In genomic region chr12:26386189-26386588, GRCm38 (mm10) we compare ENCODE assay signal across 23 mouse cellular contexts. TPM values are rescaled to one million over a fixed set of nuclear protein-coding genes. Genes with fewer than 3 reads are reported as not detected.
DNase-seq lines count a peak whose midpoint lies in the region; ATAC-seq lines count a peak whose summit lies in the region.
"Had no signal": no experiment of that assay in that cellular context is flagged by ENCODE, and none has a peak within 500 bp of the region (broad histone marks: within the 10 kb centered on the region; RNA-seq: fewer than 3 reads in every experiment).

No protein-coding gene starts in this region.

- no peak for ATAC-seq in embryonic facial prominence, embryonic 12.5 days (ENCODE audit: insufficient number of reproducible peaks, insufficient read depth, low FRiP score, low TSS enrichment)
- ATAC-seq in lung, embryonic 15.5 days (ENCODE audit: borderline replicate concordance, extremely low read depth, low FRiP score, low TSS enrichment), result no peak
- ATAC-seq in limb, embryonic 15.5 days (ENCODE audit: insufficient number of reproducible peaks, low FRiP score, low TSS enrichment, low read depth), result no peak
- ATAC-seq: CD4-positive, CD25-positive, alpha-beta regulatory T cell, adult 4 months; forebrain, embryonic 13.5 days; inflammation-experienced regulatory T-cells, adult 6 months; Patski had no signal

- H3K4me1 ChIP-seq in embryonic facial prominence, embryonic 12.5 days, result peaks cover 27% of the 10 kb centered on the region
- peaks cover 18% of the 10 kb centered on the region for H3K4me1 ChIP-seq in embryonic facial prominence, embryonic 10.5 days
- H3K4me1 ChIP-seq in lung, embryonic 15.5 days, result peaks cover 33% of the 10 kb centered on the region
- peaks cover 9% of the 10 kb centered on the region for H3K4me1 ChIP-seq in limb, embryonic 15.5 days
- H3K4me1 ChIP-seq: forebrain, embryonic 13.5 days; megakaryocyte, embryonic 14.5 days; midbrain, embryonic 15.5 days had no signal

- H3K27me3 ChIP-seq in embryonic facial prominence, embryonic 12.5 days, result no peaks in the 10 kb centered on the region
- no peaks in the 10 kb centered on the region for H3K27me3 ChIP-seq in embryonic facial prominence, embryonic 10.5 days (replicated peaks; ENCODE audit: low read depth, poor library complexity, severe bottlenecking)
- no peaks in the 10 kb centered on the region for H3K27me3 ChIP-seq in lung, embryonic 15.5 days
- H3K27me3 ChIP-seq in limb, embryonic 15.5 days, result no peaks in the 10 kb centered on the region
- H3K27me3 ChIP-seq: forebrain, embryonic 13.5 days; heart, embryonic 13.5 days; hindbrain, embryonic 13.5 days; midbrain, embryonic 15.5 days; Patski had no signal

- no peak overlapping the region for H3K4me2 ChIP-seq in embryonic facial prominence, embryonic 12.5 days (replicated peaks)
- H3K4me2 ChIP-seq in lung, embryonic 15.5 days, result no peak overlapping the region
- no peak overlapping the region for H3K4me2 ChIP-seq in limb, embryonic 15.5 days
- H3K4me2 ChIP-seq: forebrain, embryonic 13.5 days; heart, embryonic 13.5 days; hindbrain, embryonic 13.5 days; midbrain, embryonic 15.5 days had no signal

- 82% methylated on average over 2 of the region's 2 CpGs for WGBS in embryonic facial prominence, embryonic 12.5 days
- WGBS in embryonic facial prominence, embryonic 10.5 days, result 81% methylated on average over 2 of the region's 2 CpGs
- WGBS in lung, embryonic 15.5 days, result 53% methylated on average over 2 of the region's 2 CpGs
- WGBS in limb, embryonic 15.5 days, result 70% methylated on average over 2 of the region's 2 CpGs

- no peaks in the 10 kb centered on the region for H3K9me3 ChIP-seq in embryonic facial prominence, embryonic 12.5 days
- no peaks in the 10 kb centered on the region for H3K9me3 ChIP-seq in embryonic facial prominence, embryonic 10.5 days
- no peaks in the 10 kb centered on the region for H3K9me3 ChIP-seq in lung, embryonic 15.5 days
- H3K9me3 ChIP-seq in limb, embryonic 15.5 days, result no peaks in the 10 kb centered on the region
- H3K9me3 ChIP-seq: forebrain, embryonic 13.5 days; heart, embryonic 13.5 days; hindbrain, embryonic 13.5 days; megakaryocyte, embryonic 14.5 days; midbrain, embryonic 15.5 days had no signal

- no peak for DNase-seq in embryonic facial prominence, embryonic 10.5 days (ENCODE audit: low spot score)
- no peak for DNase-seq in lung, postnatal 10 days
- DNase-seq in 3T3-L1 (ENCODE audit: low read depth, low spot score), result peak; percentile 54
- no peak for DNase-seq in cerebellum, postnatal 4 days (ENCODE audit: low spot score in 2 of 2)
- DNase-seq in adrenal gland, adult (ENCODE audit: inconsistent age in 2 of 2, low spot score in 1 of 2), result no peak
- DNase-seq: adrenal gland, postnatal 10 days; cerebellum, adult 9-11 months; kidney, postnatal 36 days; right cerebral cortex, postnatal 14 days; thymus, postnatal 14 days had no signal

- no peak overlapping the region for H3K9ac ChIP-seq in embryonic facial prominence, embryonic 12.5 days
- H3K9ac ChIP-seq in lung, embryonic 15.5 days, result no peak overlapping the region
- no peak overlapping the region for H3K9ac ChIP-seq in limb, embryonic 15.5 days
- H3K9ac ChIP-seq: forebrain, embryonic 13.5 days; heart, embryonic 13.5 days; hindbrain, embryonic 13.5 days; midbrain, embryonic 15.5 days had no signal

- no peak overlapping the region for H3K4me3 ChIP-seq in embryonic facial prominence, embryonic 12.5 days
- H3K4me3 ChIP-seq in embryonic facial prominence, embryonic 10.5 days, result no peak overlapping the region
- no peak overlapping the region for H3K4me3 ChIP-seq in lung, embryonic 15.5 days
- no peak overlapping the region for H3K4me3 ChIP-seq in limb, embryonic 15.5 days
- H3K4me3 ChIP-seq: forebrain, embryonic 13.5 days; heart, embryonic 13.5 days; hindbrain, embryonic 13.5 days; left cerebral cortex, adult 2 months; megakaryocyte, embryonic 14.5 days; midbrain, embryonic 15.5 days; myocyte had no signal

- H3K27ac ChIP-seq in embryonic facial prominence, embryonic 12.5 days, result peak overlapping the region; percentile 80
- no peak overlapping the region for H3K27ac ChIP-seq in embryonic facial prominence, embryonic 10.5 days (replicated peaks)
- H3K27ac ChIP-seq in lung, embryonic 15.5 days, result peak overlapping the region; percentile 51
- peak overlapping the region; percentile 52; the same call in 1 of the 2 replicates for H3K27ac ChIP-seq in limb, embryonic 15.5 days
- H3K27ac ChIP-seq: forebrain, embryonic 13.5 days; heart, embryonic 13.5 days; left cerebral cortex, adult 2 months; midbrain, embryonic 15.5 days had no signal

- peaks cover 51% of the 10 kb centered on the region for H3K36me3 ChIP-seq in embryonic facial prominence, embryonic 12.5 days
- H3K36me3 ChIP-seq in embryonic facial prominence, embryonic 10.5 days (replicated peaks), result peaks cover 94% of the 10 kb centered on the region
- H3K36me3 ChIP-seq in lung, embryonic 15.5 days, result peaks cover 40% of the 10 kb centered on the region
- H3K36me3 ChIP-seq in limb, embryonic 15.5 days, result peaks cover 41% of the 10 kb centered on the region

RNA-seq across cellular contexts. Expression of gene Rnf144a, which starts 28.9 kb away (rescaled TPM):
- polyA plus RNA-seq in embryonic facial prominence, embryonic 12.5 days (2016; fragmentation: Nextera tagmentation; extraction: Ambion mirVana), result 59.5 and 64.0 TPM in 2 replicates
- polyA plus RNA-seq in embryonic facial prominence, embryonic 10.5 days (2016; fragmentation: Nextera tagmentation; extraction: Ambion mirVana), result 43.1 and 44.9 TPM in 2 replicates
- polyA plus RNA-seq in lung, embryonic 15.5 days (2015; fragmentation: Nextera tagmentation; extraction: Ambion mirVana), result 50.5 and 52.7 TPM in 2 replicates
- 39.7 and 41.0 TPM in 2 replicates for polyA plus RNA-seq in limb, embryonic 15.5 days (2015; fragmentation: Nextera tagmentation; extraction: Ambion mirVana)
- polyA plus RNA-seq: myocyte had no signal
